Mouse (Mus musculus) bone marrow, adult 2 months (tissue): ENCODE measurements at regions not wholly inside any gene's neighbourhood (a gene's known extent, or its start where the extent isn't known, plus 50 kb on each side); places are given as distances from the start of the nearest gene placed in this dataset.

Experiments used
- CTCF ChIP-seq: fragments of 200-500 bp; IDR thresholded peaks from 2 replicates; pipeline ENCODE4 v1.5.1; 2011; ENCODE audit warnings: low read length, control low read depth; ENCODE audit not compliant: control insufficient read depth, insufficient read depth
- POLR2A ChIP-seq: fragments of 200-500 bp; IDR thresholded peaks from 2 replicates; pipeline ENCODE4 v1.6.1; 2011; ENCODE audit warnings: low read depth, mild to moderate bottlenecking, control low read depth, low read length, borderline replicate concordance; ENCODE audit not compliant: control insufficient read depth

DNA sequence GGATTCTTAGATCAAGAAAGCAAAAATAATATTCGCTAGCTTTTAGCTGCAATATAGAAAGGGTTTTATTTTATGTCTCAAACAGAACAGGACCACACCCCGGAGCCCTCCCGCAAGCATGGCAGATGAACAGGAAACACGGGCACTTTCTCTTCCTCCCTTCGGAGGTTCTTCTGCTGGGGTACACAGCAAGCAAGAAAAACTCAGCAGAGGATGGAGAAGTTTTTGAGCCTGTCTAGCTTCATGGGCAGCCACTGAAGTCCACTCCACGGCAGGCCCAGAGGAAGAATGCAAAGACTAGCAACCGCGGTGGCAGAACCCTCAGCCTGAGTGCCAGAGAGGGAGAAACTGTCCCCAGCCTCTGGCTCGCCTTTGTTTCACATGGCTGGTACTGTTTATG lies 174.7 kb upstream of the Ap5m1 start:
- TF ChIP-seq CTCF (no peak), POLR2A (no peak)
